Mouse (Mus musculus): Measurements from ENCODE around the gene Gm11034.

DNA sequence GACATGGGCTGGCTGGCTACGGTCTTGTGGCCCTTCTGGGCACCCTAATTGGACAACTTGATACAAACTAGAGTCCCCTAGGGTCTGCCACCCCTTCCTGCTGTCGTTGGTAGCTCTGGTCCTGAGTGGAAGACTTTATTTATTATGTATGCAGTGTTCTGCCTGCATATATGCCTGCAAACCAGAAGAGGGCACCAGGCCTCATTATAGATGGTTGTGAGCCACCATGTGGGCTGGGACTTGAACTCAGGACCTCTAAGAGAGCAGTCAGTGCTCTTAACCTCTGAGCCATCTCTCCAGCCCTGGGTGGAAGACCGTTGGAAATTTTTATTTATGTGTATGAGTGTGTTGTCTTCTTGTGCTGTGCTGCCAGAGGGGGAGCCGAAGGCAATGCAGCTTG lies 7.3 kb upstream of the Gm11034 start:
- TF ChIP-seq EP300 (IDR thresholded peaks at IDR 0.05; ENCODE audit: low read length) (no peak), ZC3H11A (IDR thresholded peaks at IDR 0.05; ENCODE audit: low read depth, low read length) (no peak), USF1 (IDR thresholded peaks at IDR 0.05; ENCODE audit: low read depth, low read length) (no peak), MAX (IDR thresholded peaks at IDR 0.05; ENCODE audit: low read length) (no peak), POLR2A (IDR thresholded peaks at IDR 0.05; ENCODE audit: low read depth, low read length) (no peak), MAFK (IDR thresholded peaks at IDR 0.05; ENCODE audit: insufficient replicate concordance, low read length) (no peak), CTCF (conservative IDR thresholded peaks at IDR 0.05 in 1 of 2, IDR thresholded peaks at IDR 0.05 in 1 of 2; ENCODE audit: low read depth in 2 of 2, low read length in 2 of 2) (peak; percentile 11 to 41; a peak in 2 of 4 replicates), HCFC1 (IDR thresholded peaks at IDR 0.05; ENCODE audit: low read depth, low read length) (no peak), ELF1 (IDR thresholded peaks at IDR 0.05; ENCODE audit: low read depth, low read length) (no peak), IRF4 (IDR thresholded peaks at IDR 0.05; ENCODE audit: low read depth, low read length) (no peak), MYC (IDR thresholded peaks at IDR 0.05; ENCODE audit: low read depth, low read length) (no peak), JUN (IDR thresholded peaks at IDR 0.05; ENCODE audit: insufficient read depth, low read depth, low read length) (no peak), ZNF384 (IDR thresholded peaks at IDR 0.05; ENCODE audit: low read depth, low read length) (no peak)

Data from CH12.LX (cell line).